Mouse (Mus musculus): ENCODE measurements around the gene Fkbp3.
"Not testable (repeated sequence)": the region's sequence is repeated elsewhere in the genome, so short reads cannot be mapped to it uniquely, and the experiment has no call there.

The Fkbp3 gene

GRCm38 (mm10) chr12:65073611-65074178 is at the start of gene Fkbp3:
Gene Fkbp3, minus strand, starts transcription at chr12:65074007.
- DNase-seq (ENCODE audit: low spot score), result peak; percentile 98

GRCm38 (mm10) chr12:65119451-65119850 is 45.6 kb upstream of the Fkbp3 start:
- no peak for DNase-seq (ENCODE audit: low spot score)

- DNase-seq (ENCODE audit: low spot score), result no peak
These were observed 45.2 kb upstream of the Fkbp3 start for GRCm38 (mm10) chr12:65118968-65119367.

- not testable (repeated sequence) for DNase-seq (ENCODE audit: low spot score)
These were observed 41.2 kb upstream of the Fkbp3 start for GRCm38 (mm10) chr12:65114978-65115377.

- no peak for DNase-seq (ENCODE audit: low spot score)
These were observed 40.1 kb upstream of the Fkbp3 start for GRCm38 (mm10) chr12:65113925-65114324.

GRCm38 (mm10) chr12:65112811-65113210 is 39.0 kb upstream of the Fkbp3 start:
- no peak for DNase-seq (ENCODE audit: low spot score)

- no peak for DNase-seq (ENCODE audit: low spot score)
These were observed 37.7 kb upstream of the Fkbp3 start for GRCm38 (mm10) chr12:65111503-65111902.

GRCm38 (mm10) chr12:65108746-65109145 is 34.9 kb upstream of the Fkbp3 start:
- DNase-seq (ENCODE audit: low spot score), result no peak

- DNase-seq (ENCODE audit: low spot score), result no peak
These were observed 3.1 kb upstream of the Fkbp3 start for GRCm38 (mm10) chr12:65076906-65077305.

- no peak for DNase-seq (ENCODE audit: low spot score)
These were observed 2.0 kb upstream of the Fkbp3 start for GRCm38 (mm10) chr12:65075733-65076310.

- DNase-seq (ENCODE audit: low spot score), result peak; percentile 81
These were observed 1.4 kb upstream of the Fkbp3 start, which contains the start of gene Fancm for GRCm38 (mm10) chr12:65075085-65075732. Gene Fancm, plus strand, starts transcription at chr12:65075603.

- DNase-seq (ENCODE audit: low spot score), result no peak
These were observed 844 bp upstream of the Fkbp3 start for GRCm38 (mm10) chr12:65074651-65075050.

- DNase-seq (ENCODE audit: low spot score), result no peak
These were observed 746 bp downstream of the Fkbp3 start for GRCm38 (mm10) chr12:65072911-65073610.

- no peak for DNase-seq (ENCODE audit: low spot score)
These were observed 5.4 kb downstream of the Fkbp3 start for GRCm38 (mm10) chr12:65068409-65068808.

GRCm38 (mm10) chr12:65066234-65066633 is 7.6 kb downstream of the Fkbp3 start:
- DNase-seq (ENCODE audit: low spot score), result no peak

- DNase-seq (ENCODE audit: low spot score), result no peak
These were observed 8.6 kb downstream of the Fkbp3 start for GRCm38 (mm10) chr12:65065241-65065640.

GRCm38 (mm10) chr12:65061082-65061481 is 12.7 kb downstream of the Fkbp3 start:
- no peak for DNase-seq (ENCODE audit: low spot score)

- DNase-seq (ENCODE audit: low spot score), result no peak
These were observed 15.6 kb downstream of the Fkbp3 start for GRCm38 (mm10) chr12:65058203-65058602.

GRCm38 (mm10) chr12:65048799-65049198 is 25.0 kb downstream of the Fkbp3 start:
- no peak for DNase-seq (ENCODE audit: low spot score)

- no peak for DNase-seq (ENCODE audit: low spot score)
These were observed 36.3 kb downstream of the Fkbp3 start for GRCm38 (mm10) chr12:65037546-65037937.

GRCm38 (mm10) chr12:65036892-65037545 is 36.8 kb downstream of the Fkbp3 start:
- DNase-seq (ENCODE audit: low spot score), result no peak

- DNase-seq (ENCODE audit: low spot score), result peak; percentile 91
These were observed 37.5 kb downstream of the Fkbp3 start, which contains the start of gene Prpf39 for GRCm38 (mm10) chr12:65036190-65036870. Gene Prpf39, plus strand, starts transcription at chr12:65036333.
